Mouse (Mus musculus): ENCODE data around the gene Gast. TPM values are rescaled to one million over a fixed set of nuclear protein-coding genes. Genes with fewer than 3 reads are reported as not detected.
"Not testable (repeated sequence)": the region's sequence is repeated elsewhere in the genome, so short reads cannot be mapped to it uniquely, and the experiment has no call there.

Gast gene
- polyA plus RNA-seq, 1 experiment from 2014 or later: not detected

- Histone ChIP-seq H3K27me3 (no peaks in the 10 kb centered on the region), H3K36me3 (no peaks in the 10 kb centered on the region), H3K9ac (replicated peaks) (no peak overlapping the region), H3K27ac (no peak overlapping the region), H3K4me2 (no peak overlapping the region), H3K4me1 (replicated peaks) (no peaks in the 10 kb centered on the region), H3K9me3 (no peaks in the 10 kb centered on the region), H3K4me3 (replicated peaks) (no peak overlapping the region)
- no peak for ATAC-seq (ENCODE audit: insufficient number of reproducible peaks, insufficient read depth, low FRiP score, low TSS enrichment, low read depth)
- WGBS: 85% methylated on average over 5 of the region's 5 CpGs
Measured at GRCm38 (mm10) chr11:100307900-100308299, 26.3 kb upstream of the Gast start.

- H3K4me1 ChIP-seq (replicated peaks); H3K27ac ChIP-seq; H3K9me3 ChIP-seq; ATAC-seq (ENCODE audit: insufficient number of reproducible peaks, insufficient read depth, low FRiP score, low TSS enrichment, low read depth); H3K27me3 ChIP-seq; H3K4me2 ChIP-seq; H3K9ac ChIP-seq (replicated peaks); H3K4me3 ChIP-seq (replicated peaks); H3K36me3 ChIP-seq: not testable (repeated sequence)
- 82% methylated on average over 5 of the region's 6 CpGs for WGBS
Measured at GRCm38 (mm10) chr11:100308672-100309071, 25.5 kb upstream of the Gast start.

- 79% methylated on average over 1 of the region's 1 CpGs for WGBS
- H3K9me3 ChIP-seq: no peaks in the 10 kb centered on the region
- no peak for ATAC-seq (ENCODE audit: insufficient number of reproducible peaks, insufficient read depth, low FRiP score, low TSS enrichment, low read depth)
- no peak overlapping the region for H3K4me2 ChIP-seq
- no peaks in the 10 kb centered on the region for H3K36me3 ChIP-seq
- H3K27ac ChIP-seq: no peak overlapping the region
- H3K9ac ChIP-seq (replicated peaks): no peak overlapping the region
- H3K4me3 ChIP-seq (replicated peaks): no peak overlapping the region
- H3K27me3 ChIP-seq: no peaks in the 10 kb centered on the region
- H3K4me1 ChIP-seq (replicated peaks): no peaks in the 10 kb centered on the region
Measured at GRCm38 (mm10) chr11:100311656-100312055, 22.6 kb upstream of the Gast start.

GRCm38 (mm10) chr11:100312096-100312679, 22.0 kb upstream of the Gast start:
- Histone ChIP-seq H3K4me2 (no peak overlapping the region), H3K27me3 (no peaks in the 10 kb centered on the region), H3K36me3 (no peaks in the 10 kb centered on the region), H3K4me3 (replicated peaks) (no peak overlapping the region), H3K9ac (replicated peaks) (0 out of 2 replicates have a peak overlapping the region, but pooled peaks have one; percentile 27), H3K27ac (no peak overlapping the region), H3K4me1 (replicated peaks) (no peaks in the 10 kb centered on the region), H3K9me3 (no peaks in the 10 kb centered on the region)
- no peak for ATAC-seq (ENCODE audit: insufficient number of reproducible peaks, insufficient read depth, low FRiP score, low TSS enrichment, low read depth)
- 48% methylated on average over 5 of the region's 5 CpGs for WGBS

- no peak for ATAC-seq (ENCODE audit: insufficient number of reproducible peaks, insufficient read depth, low FRiP score, low TSS enrichment, low read depth)
- no peak overlapping the region for H3K4me3 ChIP-seq (replicated peaks)
- 87% methylated on average over 6 of the region's 6 CpGs for WGBS
- no peaks in the 10 kb centered on the region for H3K36me3 ChIP-seq
- H3K27me3 ChIP-seq: no peaks in the 10 kb centered on the region
- H3K9ac ChIP-seq (replicated peaks): no peak overlapping the region
- H3K4me1 ChIP-seq (replicated peaks): no peaks in the 10 kb centered on the region
- H3K9me3 ChIP-seq: no peaks in the 10 kb centered on the region
- H3K27ac ChIP-seq: no peak overlapping the region
- no peak overlapping the region for H3K4me2 ChIP-seq
Measured at GRCm38 (mm10) chr11:100313424-100313823, 20.8 kb upstream of the Gast start.

- 89% methylated on average over 5 of the region's 5 CpGs for WGBS
- H3K36me3 ChIP-seq: no peaks in the 10 kb centered on the region
- no peaks in the 10 kb centered on the region for H3K27me3 ChIP-seq
- no peak for ATAC-seq (ENCODE audit: insufficient number of reproducible peaks, insufficient read depth, low FRiP score, low TSS enrichment, low read depth)
- no peak overlapping the region for H3K4me2 ChIP-seq
- H3K27ac ChIP-seq: no peak overlapping the region
- no peaks in the 10 kb centered on the region for H3K9me3 ChIP-seq
- H3K4me3 ChIP-seq (replicated peaks): no peak overlapping the region
- no peak overlapping the region for H3K9ac ChIP-seq (replicated peaks)
- H3K4me1 ChIP-seq (replicated peaks): no peaks in the 10 kb centered on the region
Measured at GRCm38 (mm10) chr11:100315439-100315838, 18.8 kb upstream of the Gast start.

GRCm38 (mm10) chr11:100317826-100318380, 16.3 kb upstream of the Gast start:
- H3K27ac ChIP-seq: no peak overlapping the region
- no peak overlapping the region for H3K9ac ChIP-seq (replicated peaks)
- no peak overlapping the region for H3K4me3 ChIP-seq (replicated peaks)
- no peak overlapping the region for H3K4me2 ChIP-seq
- no peaks in the 10 kb centered on the region for H3K9me3 ChIP-seq
- H3K4me1 ChIP-seq (replicated peaks): 0 out of 2 replicates have a peak, but pooled peaks cover 6% of the 10 kb centered on the region
- peaks cover 21% of the 10 kb centered on the region for H3K36me3 ChIP-seq
- ATAC-seq (ENCODE audit: insufficient number of reproducible peaks, insufficient read depth, low FRiP score, low TSS enrichment, low read depth): no peak
- 48% methylated on average over 6 of the region's 6 CpGs for WGBS
- H3K27me3 ChIP-seq: no peaks in the 10 kb centered on the region

GRCm38 (mm10) chr11:100318529-100319451, 15.4 kb upstream of the Gast start:
- Histone ChIP-seq H3K9me3 (no peaks in the 10 kb centered on the region), H3K27me3 (no peaks in the 10 kb centered on the region), H3K36me3 (peaks cover 21% of the 10 kb centered on the region), H3K4me3 (replicated peaks) (peak overlapping the region; percentile 83), H3K4me1 (replicated peaks) (0 out of 2 replicates have a peak, but pooled peaks cover 6% of the 10 kb centered on the region), H3K9ac (replicated peaks) (no peak overlapping the region), H3K4me2 (peak overlapping the region; percentile 55), H3K27ac (no peak overlapping the region; the same call in 1 of the 2 replicates)
- no peak for ATAC-seq (ENCODE audit: insufficient number of reproducible peaks, insufficient read depth, low FRiP score, low TSS enrichment, low read depth)
- 90% methylated on average over 10 of the region's 10 CpGs for WGBS

- Histone ChIP-seq H3K4me3 (replicated peaks) (peak within 1 kb of the TSS; percentile 83), H3K27ac (peak within 1 kb of the TSS; percentile 97)
- peak; percentile 88 for ATAC-seq (ENCODE audit: insufficient number of reproducible peaks, insufficient read depth, low FRiP score, low TSS enrichment, low read depth)
Measured at GRCm38 (mm10) chr11:100319492-100320171, 14.6 kb upstream of the Gast start, which contains the start of gene Eif1. Gene Eif1, plus strand, starts transcription at chr11:100319885.

GRCm38 (mm10) chr11:100320172-100320630, 14.0 kb upstream of the Gast start:
- Histone ChIP-seq H3K4me1 (replicated peaks) (0 out of 2 replicates have a peak, but pooled peaks cover 6% of the 10 kb centered on the region), H3K36me3 (peaks cover 21% of the 10 kb centered on the region), H3K27ac (peak overlapping the region; percentile 97), H3K4me2 (peak overlapping the region; percentile 81), H3K9me3 (no peaks in the 10 kb centered on the region), H3K9ac (replicated peaks) (peak overlapping the region; percentile 96), H3K4me3 (replicated peaks) (peak overlapping the region; percentile 83), H3K27me3 (no peaks in the 10 kb centered on the region)
- peak; percentile 77 for ATAC-seq (ENCODE audit: insufficient number of reproducible peaks, insufficient read depth, low FRiP score, low TSS enrichment, low read depth)
- WGBS: under 1% methylated on average over 40 of the region's 40 CpGs

More at GRCm38 (mm10) chr11:100319492-100320171, 14.6 kb upstream of the Gast start, which contains the start of gene Eif1:
- peak within 1 kb of the TSS; percentile 96 for H3K9ac ChIP-seq (replicated peaks)
- H3K4me2 ChIP-seq: peak within 1 kb of the TSS; percentile 81
- 0 out of 2 replicates have a peak, but pooled peaks cover 6% of the 10 kb centered on the region for H3K4me1 ChIP-seq (replicated peaks)
- H3K27me3 ChIP-seq: no peaks in the 10 kb centered on the region
- under 1% methylated on average over 58 of the region's 58 CpGs for WGBS
- no peaks in the 10 kb centered on the region for H3K9me3 ChIP-seq
- peaks cover 21% of the 10 kb centered on the region for H3K36me3 ChIP-seq
